Comparison of ENCODE assay signal across 8 mouse cellular contexts in genomic region chr2:34799357-34800256, GRCm38 (mm10). TPM values are rescaled to one million over a fixed set of nuclear protein-coding genes. Genes with fewer than 3 reads are reported as not detected.
DNase-seq lines count a peak whose midpoint lies in the region; ATAC-seq lines count a peak whose summit lies in the region.

Gene Rabepk (minus strand): TSS chr2:34799912.

- peak within 1 kb of the TSS; percentile 69 for H3K9ac ChIP-seq in hindbrain, embryonic 12.5 days

- ATAC-seq in hindbrain, embryonic 12.5 days (ENCODE audit: low FRiP score): peak; percentile 64

- H3K36me3 ChIP-seq in hindbrain, embryonic 12.5 days: peaks cover 9% of the 10 kb centered on the region

- H3K27me3 ChIP-seq in hindbrain, embryonic 12.5 days: no peaks in the 10 kb centered on the region

- peak within 1 kb of the TSS; percentile 66 for H3K4me3 ChIP-seq in hindbrain, embryonic 12.5 days

- 5% methylated on average over 43 of the region's 44 CpGs for WGBS in hindbrain, embryonic 12.5 days

- DNase-seq in T-cell, adult 2 months (ENCODE audit: low spot score): peak; percentile 86
- peak; percentile 81 to 82 for DNase-seq in cerebellum, postnatal 14 days
- peak; percentile 27 to 61 for DNase-seq in frontal cortex, postnatal 14 days (ENCODE audit: low spot score in 2 of 2)
- DNase-seq in layer of hippocampus, postnatal 36 days: peak; percentile 71 to 80
- DNase-seq in lung, postnatal 36 days: peak; percentile 92
- peak; percentile 83 for DNase-seq in retina, embryonic 14.5 days (ENCODE audit: low spot score)
- DNase-seq in thymus, postnatal 36 days: peak; percentile 87 to 92

- peaks cover 14% of the 10 kb centered on the region for H3K4me1 ChIP-seq in hindbrain, embryonic 12.5 days

- no peaks in the 10 kb centered on the region for H3K9me3 ChIP-seq in hindbrain, embryonic 12.5 days (replicated peaks)

- peak within 1 kb of the TSS; percentile 78 for H3K4me2 ChIP-seq in hindbrain, embryonic 12.5 days (replicated peaks)

- H3K27ac ChIP-seq in hindbrain, embryonic 12.5 days: peak within 1 kb of the TSS; percentile 60

RNA-seq across cellular contexts. Expression of gene Rabepk, which starts in this region (rescaled TPM):
- 24.8 and 27.4 TPM in 2 replicates for polyA plus RNA-seq in hindbrain, embryonic 12.5 days (2016; fragmentation: Nextera tagmentation; extraction: Ambion mirVana)
- total RNA-seq in layer of hippocampus, postnatal 36 days (2021): 10 to 100 TPM; 32.8 to 38.1 TPM

Comparison
In these comparisons a context has a peak if more than half of its experiments do, and no peak if none do; other contexts are left out.
1. Peak in every context shown above with its lines: DNase-seq, ATAC-seq, H3K4me3 ChIP-seq and H3K27ac ChIP-seq.